Mouse (Mus musculus): Measurements from ENCODE around the gene Sfmbt1. TPM values are rescaled to one million over a fixed set of nuclear protein-coding genes. Genes with fewer than 3 reads are reported as not detected.

Sfmbt1 gene
- polyA plus RNA-seq, 1 experiment from 2014 or later = 29.4 TPM

DNA sequence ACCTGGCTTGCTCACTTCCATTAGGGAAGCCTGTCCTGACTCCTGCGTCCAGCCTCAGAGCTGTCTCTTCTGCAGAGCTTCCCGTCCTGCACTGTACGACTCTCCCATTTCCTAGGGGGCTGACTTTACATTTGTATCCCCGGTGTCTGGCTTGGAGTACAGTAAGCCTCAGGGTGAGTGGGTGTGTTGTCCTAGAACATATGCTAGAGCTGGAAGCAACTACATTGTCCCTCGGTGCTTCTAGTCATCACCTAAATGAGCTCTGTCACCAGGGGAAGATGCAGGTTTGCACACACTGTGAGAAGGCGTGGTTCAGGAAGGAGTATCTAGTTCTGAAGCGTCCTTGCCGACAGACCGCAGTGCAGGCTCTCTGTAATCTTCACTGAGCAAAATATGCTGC lies 147.7 kb downstream of the Sfmbt1 start:
- H3K27ac ChIP-seq = no peak overlapping the region
- WGBS (ENCODE audit: missing documents) = 96% methylated on average over 9 of the region's 9 CpGs
- H3K79me2 ChIP-seq (ENCODE audit: inconsistent target) = no peaks in the 10 kb centered on the region
- no peaks in the 10 kb centered on the region for H3K36me3 ChIP-seq (ENCODE audit: inconsistent target)
- H3K4me3 ChIP-seq (ENCODE audit: inconsistent target) = no peak overlapping the region

DNA sequence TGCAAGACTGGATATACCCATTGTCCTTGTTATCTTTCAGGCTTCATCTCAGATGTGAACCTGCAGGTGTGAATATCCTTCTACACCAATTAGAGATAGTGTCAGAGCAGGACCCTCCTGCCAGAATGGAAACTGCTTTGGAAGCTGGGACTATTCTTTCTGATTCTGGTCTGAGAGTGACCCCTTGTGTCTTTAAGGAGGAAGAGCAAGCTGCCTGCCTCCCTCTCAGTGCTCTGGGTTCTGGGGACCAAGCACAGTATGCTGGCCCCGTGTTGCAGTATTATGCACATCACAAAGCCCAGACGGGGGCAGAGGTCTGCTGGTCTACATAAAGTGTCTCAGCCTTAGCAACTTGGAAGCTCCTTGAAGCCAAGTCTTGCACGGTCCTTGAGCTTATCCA lies 150.7 kb downstream of the Sfmbt1 start:
- no peaks in the 10 kb centered on the region for H3K79me2 ChIP-seq (ENCODE audit: inconsistent target)
- no peaks in the 10 kb centered on the region for H3K36me3 ChIP-seq (ENCODE audit: inconsistent target)
- no peak overlapping the region for H3K4me3 ChIP-seq (ENCODE audit: inconsistent target)
- H3K27ac ChIP-seq = no peak overlapping the region
- WGBS (ENCODE audit: missing documents) = 87% methylated on average over 3 of the region's 3 CpGs

DNA sequence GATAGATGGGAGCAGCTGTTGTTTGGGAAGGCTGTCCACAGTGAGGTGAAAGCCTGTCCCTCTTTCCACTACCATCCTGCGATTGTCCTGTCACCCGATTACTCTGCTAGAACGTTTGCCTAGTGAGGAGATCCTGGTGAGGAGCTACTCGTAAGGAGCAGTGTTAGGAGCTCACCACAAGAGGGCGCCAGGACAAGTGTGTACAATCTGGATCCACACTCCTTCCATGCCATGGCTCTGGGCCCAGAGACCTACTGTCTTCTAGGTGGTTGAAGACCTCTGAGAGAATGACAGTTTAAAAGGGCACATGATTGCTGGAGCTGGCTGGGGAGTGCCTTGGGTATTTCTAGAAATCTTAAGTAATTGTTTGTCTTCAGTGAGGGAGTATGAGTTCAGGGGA lies 152.4 kb downstream of the Sfmbt1 start:
- no peaks in the 10 kb centered on the region; the same call in 1 of the 2 replicates for H3K36me3 ChIP-seq (ENCODE audit: inconsistent target)
- WGBS (ENCODE audit: missing documents) = 45% methylated on average over 5 of the region's 5 CpGs

DNA sequence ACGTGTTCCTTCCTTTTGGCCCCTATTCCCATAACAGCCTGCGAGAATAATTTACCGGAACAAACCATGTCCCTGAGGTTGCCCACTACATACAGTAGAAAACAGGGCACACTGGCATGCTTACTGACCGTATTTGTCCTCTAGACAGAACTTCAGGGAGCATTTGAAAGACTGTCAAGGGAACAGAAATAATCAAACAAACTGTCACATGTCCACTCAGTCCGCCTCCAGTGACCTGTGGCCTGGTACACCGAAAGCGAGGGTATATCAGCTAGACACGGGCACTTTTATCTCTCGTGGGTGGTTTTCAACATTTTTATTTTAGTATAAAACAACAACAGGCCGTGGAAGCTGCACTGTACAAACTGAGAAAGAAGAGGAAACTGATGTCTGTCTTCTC lies 154.2 kb downstream of the Sfmbt1 start:
- Histone ChIP-seq H3K36me3 (ENCODE audit: inconsistent target) (no peaks in the 10 kb centered on the region; the same call in 1 of the 2 replicates), H3K27ac (no peak overlapping the region), H3K4me3 (ENCODE audit: inconsistent target) (no peak overlapping the region), H3K79me2 (ENCODE audit: inconsistent target) (no peaks in the 10 kb centered on the region)
- WGBS (ENCODE audit: missing documents) = 87% methylated on average over 9 of the region's 10 CpGs

More for the DNA sequence above, 152.4 kb downstream of the Sfmbt1 start:
- no peak overlapping the region for H3K4me3 ChIP-seq (ENCODE audit: inconsistent target)
- no peaks in the 10 kb centered on the region for H3K79me2 ChIP-seq (ENCODE audit: inconsistent target)
- H3K27ac ChIP-seq = no peak overlapping the region

DNA sequence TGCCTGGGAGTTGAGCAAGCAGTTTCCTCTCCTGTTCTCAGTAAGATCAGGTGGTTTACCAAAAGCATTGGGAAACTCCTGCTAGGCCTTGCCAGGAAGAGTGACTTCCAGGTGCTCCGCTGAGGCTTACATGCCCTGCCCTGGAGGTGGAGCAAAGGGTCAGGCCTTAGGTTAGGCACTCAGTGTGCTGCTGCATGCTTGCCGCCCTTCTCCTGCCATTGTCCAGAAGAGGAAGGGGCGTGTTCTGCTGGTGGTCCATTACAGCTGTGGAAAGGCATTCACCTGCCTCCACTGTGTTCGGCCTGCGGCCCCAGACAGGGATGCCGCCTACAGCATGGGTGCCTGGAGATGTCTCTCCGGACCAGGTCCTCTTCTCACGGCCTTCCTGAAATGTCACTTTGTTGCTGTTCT lies 154.7 kb downstream of the Sfmbt1 start:
- 92% methylated on average over 8 of the region's 8 CpGs for WGBS (ENCODE audit: missing documents)

DNA sequence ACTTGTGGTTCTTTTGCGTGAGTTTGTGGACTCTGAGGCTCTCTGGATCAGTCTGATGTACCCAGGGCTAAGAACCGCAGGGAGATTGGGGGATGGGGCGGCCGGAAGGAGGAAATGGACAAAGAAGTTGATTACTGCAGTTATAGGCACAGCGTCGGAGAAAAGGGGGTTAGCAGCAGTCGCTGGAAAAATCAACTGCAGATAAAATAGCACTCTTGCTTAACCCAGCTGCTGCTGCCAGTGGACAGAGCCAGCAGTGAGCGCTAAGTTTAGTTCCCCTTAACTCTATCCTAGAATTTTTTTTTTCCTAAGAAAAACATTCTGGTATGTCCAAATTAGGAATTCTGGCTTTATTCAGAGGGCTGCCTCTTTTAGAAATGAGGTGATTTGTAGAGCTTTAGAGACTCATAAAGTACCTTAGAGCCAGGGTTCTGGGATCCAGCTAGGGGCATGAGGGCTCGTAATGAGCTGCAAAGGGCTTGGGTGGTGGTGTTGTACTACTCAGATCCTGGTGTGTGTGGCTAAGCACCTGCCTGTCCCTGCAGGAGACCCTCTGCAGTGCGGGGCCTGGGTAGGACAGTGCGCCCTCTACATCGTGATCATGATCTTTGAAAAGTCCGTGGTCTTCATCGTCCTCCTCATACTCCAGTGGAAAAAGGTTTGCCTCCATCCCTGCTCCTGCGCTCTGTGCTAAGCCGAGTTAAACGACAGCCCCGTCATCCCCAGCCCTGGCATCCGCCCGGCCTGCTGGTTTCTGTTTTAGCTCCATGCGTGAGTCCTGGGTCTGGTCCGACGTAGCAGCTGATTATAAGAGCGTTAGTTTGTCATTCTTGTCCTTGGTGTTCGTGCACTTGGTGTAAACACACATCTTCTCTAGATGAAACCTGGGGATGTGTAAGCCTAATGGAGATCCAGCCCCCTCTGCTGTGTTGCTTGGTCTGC lies 155.8 kb downstream of the Sfmbt1 start:
- Histone ChIP-seq H3K79me2 (ENCODE audit: inconsistent target) (no peaks in the 10 kb centered on the region), H3K4me3 (ENCODE audit: inconsistent target) (no peak overlapping the region), H3K36me3 (ENCODE audit: inconsistent target) (no peaks in the 10 kb centered on the region; the same call in 1 of the 2 replicates), H3K27ac (no peak overlapping the region)
- WGBS (ENCODE audit: missing documents) = 77% methylated on average over 24 of the region's 25 CpGs

More for the DNA sequence above, 154.7 kb downstream of the Sfmbt1 start:
- no peak overlapping the region for H3K4me3 ChIP-seq (ENCODE audit: inconsistent target)
- H3K27ac ChIP-seq = no peak overlapping the region
- no peaks in the 10 kb centered on the region; the same call in 1 of the 2 replicates for H3K36me3 ChIP-seq (ENCODE audit: inconsistent target)
- no peaks in the 10 kb centered on the region for H3K79me2 ChIP-seq (ENCODE audit: inconsistent target)

Other genes with a start within 250 kb of the Sfmbt1 start
- 11.6 to 14.2 TPM (median 14.1 TPM) in 3 replicates for gene Dcp1a, start 235.3 kb upstream of the Sfmbt1 start, polyA plus RNA-seq (2018)
- 2.5 to 4.5 TPM (median 3.1 TPM) in 3 replicates for gene Cacna1d, start 223.4 kb upstream of the Sfmbt1 start, polyA plus RNA-seq (2018)
- gene Tkt, start 166.5 kb upstream of the Sfmbt1 start, polyA plus RNA-seq (2018) = 167 to 319 TPM (median 208 TPM) in 3 replicates
- gene Prkcd, start 88.6 kb upstream of the Sfmbt1 start, polyA plus RNA-seq (2018) = 108 to 303 TPM (median 176 TPM) in 3 replicates
- 11.3 to 19.5 TPM (median 16.6 TPM) in 3 replicates for gene Rft1, start 60.5 kb upstream of the Sfmbt1 start, polyA plus RNA-seq (2018)
- 4.9 to 7.5 TPM (median 7.1 TPM) in 3 replicates for gene Tmem110, start 110.7 kb downstream of the Sfmbt1 start, polyA plus RNA-seq (2018)
- 0.19 TPM in 1 of 3 replicates, not detected in the others for gene Mustn1, start 164.4 kb downstream of the Sfmbt1 start, polyA plus RNA-seq (2018)
- gene Itih4, start 171.6 kb downstream of the Sfmbt1 start, polyA plus RNA-seq (2018) = not detected in 3 replicates
- not detected in 3 replicates for gene Itih3, start 208.9 kb downstream of the Sfmbt1 start, polyA plus RNA-seq (2018)
- gene Itih1, start 228.4 kb downstream of the Sfmbt1 start, polyA plus RNA-seq (2018) = not detected in 3 replicates
- gene Nek4, start 236.5 kb downstream of the Sfmbt1 start, polyA plus RNA-seq (2018) = 5.6 to 7.4 TPM (median 5.9 TPM) in 3 replicates

All from macrophage (primary cell).